Mouse (Mus musculus) adrenal gland, postnatal 0 days (tissue): ENCODE measurements around the gene Elf1. TPM values are rescaled to one million over a fixed set of nuclear protein-coding genes. Genes with fewer than 3 reads are reported as not detected.

Experiments
- microRNA-seq: library from miRNA; unstranded; fragments of <30 nt; microRNA quantifications from one replicate; pipeline ENCODE4, GENCODE M21; 2016; ENCODE audit warnings: borderline replicate concordance; ENCODE audit not compliant: insufficient number of aligned reads
- polyA plus RNA-seq: library from polyadenylated mRNA; unstranded; fragments of >200 nt; fragmentation: Nextera tagmentation; extraction: Ambion mirVana; gene quantifications from 2 replicates; pipeline ENCODE4 v1.2.1, GENCODE M21; 2015

The Elf1 gene
- 7.1 and 11.2 TPM in 2 replicates for polyA plus RNA-seq

GRCm38 (mm10) chr14:79480624-79481338, at the start of gene Elf1:
Gene Elf1, plus strand, starts transcription at chr14:79481194.

GRCm38 (mm10) chr14:79451681-79452590, 29.1 kb upstream of the Elf1 start, which contains the start of gene Kbtbd6:
Gene Kbtbd6, plus strand, starts transcription at chr14:79451835.

GRCm38 (mm10) chr14:79481339-79482151, 551 bp downstream of the Elf1 start, which contains the start of gene Wbp4:
Gene Wbp4, minus strand, starts transcription at chr14:79481520.

GRCm38 (mm10) chr14:79587139-79587851, 106.3 kb downstream of the Elf1 start, which contains the start of gene Sugt1:
Gene Sugt1, plus strand, starts transcription at chr14:79587691.

Small RNAs within 50 kb of the gene (microRNA-seq; reads per million reads assigned to microRNA genes)
- gene Gm27857, result not detected

Other genes starting within 250 kb of the Elf1 start
- gene Zfp957, start 233.8 kb upstream of the Elf1 start, polyA plus RNA-seq, result not detected in 2 replicates
- 102 and 110 TPM in 2 replicates for gene Rgcc, start 179.5 kb upstream of the Elf1 start, polyA plus RNA-seq
- 10.1 and 23.3 TPM in 2 replicates for gene Naa16, start 90.4 kb upstream of the Elf1 start, polyA plus RNA-seq
- gene Mtrf1, start 83.4 kb upstream of the Elf1 start, polyA plus RNA-seq, result 19.1 and 21.1 TPM in 2 replicates
- 4.8 and 5.6 TPM in 2 replicates for gene Kbtbd7, start 54.7 kb upstream of the Elf1 start, polyA plus RNA-seq
- 0.59 and 0.66 TPM in 2 replicates for gene Kbtbd6, start 29.4 kb upstream of the Elf1 start, polyA plus RNA-seq
- 36.4 and 43.0 TPM in 2 replicates for gene Wbp4, start 326 bp downstream of the Elf1 start, polyA plus RNA-seq
- gene Sugt1, start 106.5 kb downstream of the Elf1 start, polyA plus RNA-seq, result 119 and 123 TPM in 2 replicates
- gene Cnmd, start 181.0 kb downstream of the Elf1 start, polyA plus RNA-seq, result 1.4 and 2.2 TPM in 2 replicates